Mouse (Mus musculus) hindbrain, embryonic 16.5 days (tissue): ENCODE measurements around the gene 2210011C24Rik. TPM values are rescaled to one million over a fixed set of nuclear protein-coding genes. Genes with fewer than 3 reads are reported as not detected.

Experiments
- ATAC-seq: fragments of 200-750 bp; cut with Nextera tagmentation; 2 replicates; pipeline ENCODE4 v1.8.0; 2017; ENCODE audit warnings: moderate TSS enrichment, moderate library complexity
- H3K27ac ChIP-seq: fragments of 300-500 bp; sonication (generic); 2 replicates; pipeline ENCODE4 v1.5.1; 2014; ENCODE audit warnings: low read depth, mild to moderate bottlenecking, control low read depth, low read length, moderate library complexity
- H3K27me3 ChIP-seq: fragments of 300-500 bp; sonication (generic); replicated peaks from 2 replicates; pipeline ENCODE4 v1.6.1; 2014; ENCODE audit warnings: low read length; ENCODE audit not compliant: control insufficient read depth, insufficient read depth
- H3K36me3 ChIP-seq: fragments of 300-500 bp; sonication (generic); 2 replicates; pipeline ENCODE4 v1.6.1; 2014; ENCODE audit warnings: mild to moderate bottlenecking, low read length, moderate library complexity, mixed read lengths; ENCODE audit not compliant: control insufficient read depth, insufficient read depth
- H3K4me1 ChIP-seq: fragments of 300-500 bp; sonication (generic); 2 replicates; pipeline ENCODE4 v1.6.1; 2014; ENCODE audit warnings: low read depth, low read length; ENCODE audit not compliant: control insufficient read depth, insufficient read depth
- H3K4me2 ChIP-seq: fragments of 300-500 bp; sonication (generic); 2 replicates; pipeline ENCODE4 v1.6.1; 2014; ENCODE audit warnings: mild to moderate bottlenecking, low read length, control low read depth, moderate library complexity
- H3K4me3 ChIP-seq: fragments of 300-500 bp; sonication (generic); 2 replicates; pipeline ENCODE4 v1.5.1; 2014; ENCODE audit warnings: mild to moderate bottlenecking, low read length, control low read depth, moderate library complexity
- H3K9ac ChIP-seq: fragments of 300-500 bp; sonication (generic); 2 replicates; pipeline ENCODE4 v1.6.1; 2014; ENCODE audit warnings: low read depth, mild to moderate bottlenecking, control low read depth, low read length, moderate library complexity
- H3K9me3 ChIP-seq: fragments of 300-500 bp; sonication (generic); 2 replicates; pipeline ENCODE4 v1.6.1; 2014; ENCODE audit warnings: mild to moderate bottlenecking, low read length, moderate library complexity; ENCODE audit not compliant: control insufficient read depth
- WGBS: fragments of 180-500 bp; shearing (Covaris S2); extraction: QIAGEN DNeasy Blood & Tissue Kit; methylation state at CpG from one replicate; pipeline ENCODE4 v1.1.7; 2014; 5-methylcytosine and 5-hydroxymethylcytosine counted together
- polyA plus RNA-seq: library from polyadenylated mRNA; unstranded; fragments of >200 nt; fragmentation: Nextera tagmentation; extraction: Ambion mirVana; gene quantifications from 2 replicates; pipeline ENCODE4 v1.2.1, GENCODE M21; 2015

Gene 2210011C24Rik
- polyA plus RNA-seq, 1 experiment from 2014 or later: 1.1 TPM

DNA sequence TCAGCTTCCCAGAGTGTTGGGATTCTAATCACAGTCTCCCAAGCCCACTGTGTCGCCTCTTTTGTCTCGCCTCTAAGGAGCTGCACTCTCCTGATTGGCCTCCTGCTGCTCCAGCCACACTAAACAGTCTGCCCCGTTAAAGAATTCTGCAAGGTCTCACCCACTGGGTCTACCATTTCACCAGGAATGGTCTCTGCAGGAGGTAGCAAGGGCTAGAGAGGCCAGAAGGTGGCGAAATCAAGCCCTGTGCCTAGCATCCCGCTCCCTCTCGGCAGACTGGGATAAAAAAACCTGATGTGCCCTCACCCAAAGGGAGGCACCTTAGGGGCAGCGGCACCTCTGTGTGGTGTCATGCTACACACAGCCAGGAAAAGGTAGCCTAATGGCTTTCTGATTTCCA is 32.1 kb upstream of the 2210011C24Rik start:
- 5% methylated on average over 7 of the region's 7 CpGs for WGBS
- no peak overlapping the region for H3K4me2 ChIP-seq
- peaks cover 45% of the 10 kb centered on the region for H3K27me3 ChIP-seq

GRCm38 (mm10) chr8:84042948-84043342 is 31.0 kb upstream of the 2210011C24Rik start:
- H3K9me3 ChIP-seq: no peaks in the 10 kb centered on the region
- H3K4me2 ChIP-seq: peak overlapping the region; percentile 72
- no peaks in the 10 kb centered on the region for H3K36me3 ChIP-seq
- WGBS: 22% methylated on average over 12 of the region's 12 CpGs
- H3K9ac ChIP-seq: no peak overlapping the region
- H3K27me3 ChIP-seq: peaks cover 45% of the 10 kb centered on the region
- ATAC-seq: peak; percentile 55; the same call in 1 of the 2 replicates
- H3K27ac ChIP-seq: no peak overlapping the region
- peak overlapping the region; percentile 36; the same call in 1 of the 2 replicates for H3K4me3 ChIP-seq
- H3K4me1 ChIP-seq: peaks cover 12% of the 10 kb centered on the region

More for the DNA sequence above, 32.1 kb upstream of the 2210011C24Rik start:
- Histone ChIP-seq H3K36me3 (no peaks in the 10 kb centered on the region), H3K9ac (no peak overlapping the region), H3K9me3 (no peaks in the 10 kb centered on the region), H3K27ac (no peak overlapping the region), H3K4me3 (no peak overlapping the region), H3K4me1 (peaks cover 12% of the 10 kb centered on the region)
- ATAC-seq: no peak

- no peaks in the 10 kb centered on the region for H3K36me3 ChIP-seq
- H3K9ac ChIP-seq: peak within 1 kb of the TSS; percentile 43
- peak within 1 kb of the TSS; percentile 72 for H3K4me2 ChIP-seq
- no peaks in the 10 kb centered on the region for H3K9me3 ChIP-seq
- peak within 1 kb of the TSS; percentile 36 for H3K4me3 ChIP-seq
- peak; percentile 63 for ATAC-seq
- H3K27me3 ChIP-seq: peaks cover 45% of the 10 kb centered on the region
- no peak within 1 kb of the TSS for H3K27ac ChIP-seq
- H3K4me1 ChIP-seq: peaks cover 12% of the 10 kb centered on the region
- 3% methylated on average over 40 of the region's 40 CpGs for WGBS
Measured at GRCm38 (mm10) chr8:84042066-84042947, 30.3 kb upstream of the 2210011C24Rik start, which contains the start of gene Il27ra. Gene Il27ra, minus strand, starts transcription at chr8:84042589.

- Histone ChIP-seq H3K36me3 (no peaks in the 10 kb centered on the region), H3K9ac (no peak overlapping the region), H3K9me3 (no peaks in the 10 kb centered on the region), H3K27ac (no peak overlapping the region), H3K4me3 (no peak overlapping the region), H3K4me2 (no peak overlapping the region), H3K27me3 (peaks cover 33% of the 10 kb centered on the region), H3K4me1 (peaks cover 10% of the 10 kb centered on the region)
- peak; percentile 28; the same call in 1 of the 2 replicates for ATAC-seq
- WGBS: 11% methylated on average over 5 of the region's 5 CpGs
Measured at GRCm38 (mm10) chr8:84039050-84039449, 27.1 kb upstream of the 2210011C24Rik start.

DNA sequence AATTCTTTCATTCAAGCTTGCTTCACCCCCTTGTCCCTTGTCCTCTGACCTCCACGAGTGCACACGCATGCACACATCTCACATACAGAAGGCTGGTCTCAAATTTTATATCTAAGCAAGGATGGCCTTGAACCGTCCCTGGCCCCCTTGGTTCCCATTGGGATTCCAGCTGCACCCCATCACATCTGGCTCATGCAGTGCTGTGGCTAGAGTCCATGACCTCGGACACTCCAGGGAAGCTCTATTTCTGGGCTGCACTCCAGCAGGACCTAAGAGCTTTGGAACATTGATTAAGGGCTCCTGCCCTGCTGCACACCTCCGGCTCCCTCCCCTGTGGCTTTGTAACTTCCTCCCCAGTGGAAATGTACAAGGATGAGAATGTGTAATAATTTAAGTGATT is 26.0 kb upstream of the 2210011C24Rik start:
- WGBS: 72% methylated on average over 5 of the region's 5 CpGs
- no peaks in the 10 kb centered on the region for H3K36me3 ChIP-seq
- H3K9ac ChIP-seq: no peak overlapping the region
- H3K4me2 ChIP-seq: no peak overlapping the region
- ATAC-seq: no peak
- no peak overlapping the region for H3K27ac ChIP-seq
- no peaks in the 10 kb centered on the region for H3K9me3 ChIP-seq
- H3K4me1 ChIP-seq: peaks cover 10% of the 10 kb centered on the region
- H3K27me3 ChIP-seq: peaks cover 22% of the 10 kb centered on the region
- no peak overlapping the region for H3K4me3 ChIP-seq

GRCm38 (mm10) chr8:84032777-84033176 is 20.8 kb upstream of the 2210011C24Rik start:
- Histone ChIP-seq H3K4me1 (no peaks in the 10 kb centered on the region), H3K9ac (no peak overlapping the region), H3K27ac (no peak overlapping the region), H3K4me2 (no peak overlapping the region), H3K9me3 (no peaks in the 10 kb centered on the region), H3K27me3 (no peaks in the 10 kb centered on the region; the same call in 1 of the 2 replicates), H3K36me3 (no peaks in the 10 kb centered on the region), H3K4me3 (no peak overlapping the region)
- WGBS: 74% methylated on average over 4 of the region's 4 CpGs
- ATAC-seq: no peak

- 89% methylated on average over 5 of the region's 5 CpGs for WGBS
- H3K36me3 ChIP-seq: no peaks in the 10 kb centered on the region
- no peak for ATAC-seq
- no peak overlapping the region for H3K27ac ChIP-seq
- H3K27me3 ChIP-seq: no peaks in the 10 kb centered on the region; the same call in none of the 2 replicates
- no peaks in the 10 kb centered on the region for H3K9me3 ChIP-seq
- H3K9ac ChIP-seq: no peak overlapping the region
- no peaks in the 10 kb centered on the region; the same call in 1 of the 2 replicates for H3K4me1 ChIP-seq
- no peak overlapping the region for H3K4me2 ChIP-seq
- no peak overlapping the region for H3K4me3 ChIP-seq
Measured at GRCm38 (mm10) chr8:84029272-84029671, 17.3 kb upstream of the 2210011C24Rik start.

DNA sequence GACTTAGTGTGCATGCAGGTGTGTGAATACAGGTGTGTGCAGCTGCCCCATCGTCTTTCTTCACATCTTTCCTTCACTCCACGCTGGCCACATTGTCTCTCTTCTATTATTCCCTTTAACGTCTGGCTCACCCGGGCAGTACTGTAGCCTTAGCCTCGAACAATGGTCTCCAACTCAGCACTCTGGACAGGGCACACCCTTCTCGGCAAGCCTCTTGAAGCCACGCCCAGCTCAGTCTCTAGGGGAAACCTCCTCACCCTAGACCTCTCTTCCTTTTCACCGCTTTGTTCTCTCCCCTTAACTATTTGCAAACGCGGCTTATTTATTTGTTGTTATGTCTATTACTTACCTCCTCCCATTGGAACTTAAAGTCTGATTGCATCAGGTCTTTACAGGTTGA is 15.5 kb upstream of the 2210011C24Rik start:
- Histone ChIP-seq H3K27ac (no peak overlapping the region), H3K4me2 (no peak overlapping the region; the same call in 1 of the 2 replicates), H3K27me3 (no peaks in the 10 kb centered on the region; the same call in none of the 2 replicates), H3K4me1 (no peaks in the 10 kb centered on the region; the same call in 1 of the 2 replicates), H3K9ac (no peak overlapping the region), H3K9me3 (no peaks in the 10 kb centered on the region), H3K4me3 (no peak overlapping the region), H3K36me3 (no peaks in the 10 kb centered on the region)
- ATAC-seq: no peak
- WGBS: 11% methylated on average over 10 of the region's 10 CpGs

GRCm38 (mm10) chr8:84025863-84026262 is 13.9 kb upstream of the 2210011C24Rik start:
- no peaks in the 10 kb centered on the region; the same call in 1 of the 2 replicates for H3K4me1 ChIP-seq
- under 1% methylated on average over 41 of the region's 41 CpGs for WGBS
- ATAC-seq: peak; percentile 81
- H3K27me3 ChIP-seq: no peaks in the 10 kb centered on the region; the same call in none of the 2 replicates
- H3K9ac ChIP-seq: peak overlapping the region; percentile 76
- H3K27ac ChIP-seq: no peak overlapping the region
- peak overlapping the region; percentile 91 for H3K4me2 ChIP-seq
- no peaks in the 10 kb centered on the region for H3K9me3 ChIP-seq
- H3K4me3 ChIP-seq: peak overlapping the region; percentile 60
- H3K36me3 ChIP-seq: no peaks in the 10 kb centered on the region
